In the genomic region with DNA sequence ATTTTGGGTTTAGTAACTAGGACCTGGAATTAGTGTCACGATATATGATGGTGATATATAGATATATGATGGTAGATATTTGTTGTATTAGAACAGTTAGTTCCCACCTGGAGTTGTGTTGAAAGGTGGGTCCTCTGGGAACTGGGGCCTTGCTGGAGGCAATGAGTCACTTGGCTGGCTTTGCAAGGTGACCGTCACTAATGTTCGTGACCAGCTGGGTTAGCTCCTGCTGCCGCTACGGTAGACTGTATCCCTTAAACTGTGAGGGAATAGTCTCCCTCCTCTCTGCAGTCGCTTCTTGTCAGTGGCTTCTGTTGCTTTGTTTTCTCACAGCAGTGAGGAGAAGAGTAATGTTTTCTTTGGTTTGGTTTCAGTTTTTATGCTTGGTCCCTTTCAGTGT, we compare ENCODE assay signal across 16 mouse cellular contexts. TPM values are rescaled to one million over a fixed set of nuclear protein-coding genes. Genes with fewer than 3 reads are reported as not detected.
DNase-seq lines count a peak whose midpoint lies in the region; ATAC-seq and TF ChIP-seq lines count a peak whose summit lies in the region.
"Had no signal": no experiment of that assay in that cellular context is flagged by ENCODE, and none has a peak within 500 bp of the region (broad histone marks: within the 10 kb centered on the region; RNA-seq: fewer than 3 reads in every experiment).

No protein-coding gene starts in this region.

- intact Hi-C loops in left cerebral cortex, postnatal 25 days (cut with DNase I), result no loop called here

- no peak overlapping the region for H3K4me3 ChIP-seq in liver, adult 2 months (ENCODE audit: insufficient read depth, low read depth, low read length)
- no peak overlapping the region for H3K4me3 ChIP-seq in hindbrain, embryonic 12.5 days
- H3K4me3 ChIP-seq: midbrain, embryonic 12.5 days; neural tube, embryonic 12.5 days had no signal

- peak; percentile 50 for DNase-seq in cerebellum, adult 9-10 months
- no peak for DNase-seq in liver, adult 2 months (ENCODE audit: extremely low read depth, low read depth, low spot score)
- DNase-seq in liver, result no peak
- DNase-seq in cerebellum, adult 9-11 months, result peak; percentile 41
- peak; percentile 35 to 67 for DNase-seq in kidney, postnatal 25 days
- DNase-seq in left cerebral cortex, postnatal 25 days (ENCODE audit: low spot score in 2 of 2), result no peak
- DNase-seq: forebrain, postnatal 0 days; layer of hippocampus, adult 9-11 months; right cerebral cortex, adult 18-20 months; thymus, adult 18-20 months had no signal

- no peak for ATAC-seq in cerebellum, adult (ENCODE audit: insufficient number of reproducible peaks, low FRiP score, low TSS enrichment)
- no peak for ATAC-seq in hindbrain, embryonic 12.5 days (ENCODE audit: low FRiP score)
- ATAC-seq: activated CD4-positive, CD25-positive, alpha-beta regulatory T cell, adult 4 months; forebrain, postnatal 0 days; hindbrain, postnatal 0 days had no signal

- H3K9ac ChIP-seq in liver, adult 2 months (ENCODE audit: low read depth, low read length), result 0 out of 2 replicates have a peak overlapping the region, but pooled peaks have one; percentile 1
- H3K9ac ChIP-seq in hindbrain, embryonic 12.5 days, result no peak overlapping the region
- H3K9ac ChIP-seq: forebrain, postnatal 0 days; midbrain, embryonic 12.5 days; neural tube, embryonic 12.5 days had no signal

- no peaks in the 10 kb centered on the region for H3K9me3 ChIP-seq in hindbrain, embryonic 12.5 days (replicated peaks)
- H3K9me3 ChIP-seq: midbrain, embryonic 12.5 days; neural tube, embryonic 12.5 days had no signal

- H3K36me3 ChIP-seq in liver, adult 2 months (ENCODE audit: control insufficient read depth, insufficient read depth, low read length), result no peaks in the 10 kb centered on the region
- H3K36me3 ChIP-seq in hindbrain, embryonic 12.5 days, result no peaks in the 10 kb centered on the region; the same call in 1 of the 2 replicates
- H3K36me3 ChIP-seq: midbrain, embryonic 12.5 days; neural tube, embryonic 12.5 days had no signal

- no peak overlapping the region for H3K4me2 ChIP-seq in hindbrain, embryonic 12.5 days (replicated peaks)
- H3K4me2 ChIP-seq: midbrain, embryonic 12.5 days; neural tube, embryonic 12.5 days had no signal

- no peak for TF ChIP-seq CTCF in liver, adult 2 months (IDR thresholded peaks at IDR 0.05; ENCODE audit: low read depth, low read length)

- no peak for TF ChIP-seq POLR2A in liver, adult 2 months (IDR thresholded peaks at IDR 0.05; ENCODE audit: extremely low read depth, insufficient read depth, low read length)

- no peaks in the 10 kb centered on the region for H3K27me3 ChIP-seq in liver, adult 2 months (ENCODE audit: control insufficient read depth, insufficient read depth, low read length)
- no peaks in the 10 kb centered on the region for H3K27me3 ChIP-seq in hindbrain, embryonic 12.5 days
- H3K27me3 ChIP-seq: midbrain, embryonic 12.5 days; neural tube, embryonic 12.5 days had no signal

- peaks cover 41% of the 10 kb centered on the region for H3K79me2 ChIP-seq in liver, adult 2 months (ENCODE audit: control insufficient read depth, insufficient read depth, low read length)

- H3K27ac ChIP-seq in liver, adult 2 months (replicated peaks; ENCODE audit: insufficient read depth, low read depth, low read length), result no peak overlapping the region
- H3K27ac ChIP-seq in hindbrain, embryonic 12.5 days, result no peak overlapping the region
- H3K27ac ChIP-seq: hindbrain, postnatal 0 days; midbrain, embryonic 12.5 days; neural tube, embryonic 12.5 days had no signal

- 53% methylated on average over 6 of the region's 6 CpGs for WGBS in liver, adult 2 months
- WGBS in hindbrain, embryonic 12.5 days, result 52% methylated on average over 6 of the region's 6 CpGs

- H3K4me1 ChIP-seq in liver, adult 2 months (ENCODE audit: control insufficient read depth, insufficient read depth, low read length), result peaks cover 18% of the 10 kb centered on the region
- peaks cover 6% of the 10 kb centered on the region for H3K4me1 ChIP-seq in hindbrain, embryonic 12.5 days

RNA-seq across cellular contexts. Expression of a gene that starts 11.5 kb away (rescaled TPM):
- 31.5 and 37.6 TPM in 2 replicates for total RNA-seq in liver, adult 2 months (2014; rRNA removed)
- 4.1 and 4.7 TPM in 2 replicates for polyA plus RNA-seq in liver, adult 2 months (2012; rRNA removed)
- 97.4 and 109 TPM in 2 replicates for polyA plus RNA-seq in hindbrain, embryonic 12.5 days (2016; fragmentation: Nextera tagmentation; extraction: Ambion mirVana)
- total RNA-seq in left cerebral cortex, postnatal 25 days (2021), result 10 to 100 TPM; 55.1 to 60.5 TPM

RNA-seq across cellular contexts. Expression of a gene that starts 11.6 kb away (rescaled TPM):
- 23.0 and 23.5 TPM in 2 replicates for total RNA-seq in liver, adult 2 months (2014; rRNA removed)
- polyA plus RNA-seq in liver, adult 2 months (2012; rRNA removed), result 2.9 and 4.8 TPM in 2 replicates
- 92.4 and 98.0 TPM in 2 replicates for polyA plus RNA-seq in hindbrain, embryonic 12.5 days (2016; fragmentation: Nextera tagmentation; extraction: Ambion mirVana)
- total RNA-seq in left cerebral cortex, postnatal 25 days (2021), result 10 to 100 TPM; 47.5 to 57.5 TPM

Comparison
In these comparisons a context has a peak if more than half of its experiments do, and no peak if none do; other contexts are left out.
1. DNase-seq: peak in cerebellum, adult 9-10 months (single experiment), cerebellum, adult 9-11 months (single experiment) and kidney, postnatal 25 days (2 of 2); none in liver, adult 2 months (single experiment), liver (single experiment) and left cerebral cortex, postnatal 25 days (0 of 2).